Mouse (Mus musculus) retina, adult 2 months (tissue): ENCODE data around the gene Baz1a.

ENCODE experiments used
- DNase-seq: peaks from one replicate; pipeline ENCODE4 v3.0.0-alpha.2; 2012; ENCODE audit warnings: low read depth, low spot score

Baz1a gene

GRCm38 (mm10) chr12:54859531-54859930, 154.6 kb downstream of the Baz1a start:
- no peak for DNase-seq

DNA sequence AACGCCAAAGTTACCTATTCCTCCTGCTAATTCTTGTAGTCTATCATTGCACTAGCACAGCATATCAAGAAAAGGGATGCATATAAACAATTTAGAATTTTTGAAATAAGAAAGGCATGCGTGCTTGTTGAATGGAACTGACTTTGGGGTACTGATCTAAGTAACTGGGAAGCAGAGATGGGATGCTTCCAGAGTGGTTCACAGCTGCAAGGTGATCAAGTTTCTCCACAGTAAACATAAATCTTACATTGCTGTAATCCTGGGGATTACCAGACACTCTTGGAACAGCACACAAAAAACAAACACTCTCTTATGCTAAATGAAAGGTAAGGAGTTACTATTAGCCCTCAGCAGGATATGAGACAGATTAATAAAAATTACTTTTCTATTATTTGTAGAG, 163.6 kb downstream of the Baz1a start:
- no peak for DNase-seq

GRCm38 (mm10) chr12:54844415-54844814, 169.7 kb downstream of the Baz1a start:
- DNase-seq: no peak
